8 mouse cellular contexts compared by ENCODE assay signal in the genomic region with DNA sequence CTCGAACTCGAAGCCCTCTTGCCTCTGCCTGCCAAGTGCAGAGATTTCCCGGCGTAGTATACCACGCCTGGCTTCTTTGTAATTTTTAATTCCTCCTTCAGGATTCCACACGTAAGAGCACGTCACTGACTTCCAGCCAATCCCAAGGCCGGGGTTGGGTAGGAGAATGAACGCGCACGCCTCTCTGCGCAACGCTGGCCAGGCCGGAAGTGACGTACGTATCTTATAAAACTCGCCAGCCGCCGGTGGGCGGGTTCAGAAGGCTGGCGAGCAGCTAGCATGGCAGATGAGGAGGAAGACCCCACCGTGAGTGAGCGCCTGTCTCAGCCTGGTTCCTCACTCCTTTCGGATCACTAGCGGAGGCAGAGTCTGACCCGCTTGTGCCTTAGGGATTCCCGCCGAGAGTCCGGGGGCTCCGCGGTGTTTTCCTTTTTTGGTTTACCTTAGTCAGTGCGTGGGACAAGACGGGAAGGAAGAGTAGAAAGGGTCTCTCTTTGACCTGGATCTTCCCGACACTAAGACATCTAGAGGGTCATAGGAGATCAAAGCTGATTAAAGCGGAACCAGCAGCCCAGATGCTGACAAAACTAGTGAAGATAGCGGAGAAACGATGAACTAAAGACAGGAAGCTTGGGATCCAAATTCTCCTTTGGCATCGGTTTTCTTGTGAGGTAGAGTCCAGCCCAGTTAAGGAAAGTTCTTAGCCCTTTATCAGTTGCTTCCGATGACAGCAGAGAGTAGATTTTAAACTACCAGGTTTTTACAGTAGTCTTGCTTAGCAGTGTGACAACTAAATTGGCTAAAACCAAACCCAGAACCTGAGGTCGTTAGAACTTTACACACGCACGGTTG. TPM values are rescaled to one million over a fixed set of nuclear protein-coding genes. Genes with fewer than 3 reads are reported as not detected.
A peak's percentile ranks its signal among the peaks of the same experiment; 100 is the strongest.
DNase-seq lines count a peak whose midpoint lies in the region; ATAC-seq lines count a peak whose summit lies in the region.

A gene (plus strand): TSS at position 256 of the 852 bp plus-strand sequence.

- peak; percentile 100 for ATAC-seq in heart, embryonic 16.5 days (replicated peaks; ENCODE audit: extremely low read depth, insufficient read depth, low FRiP score)
- ATAC-seq in liver, embryonic 15.5 days (ENCODE audit: insufficient read depth) = peak; percentile 95
- peak; percentile 94 for ATAC-seq in neural tube, embryonic 12.5 days (ENCODE audit: low FRiP score, low read depth)

- peak within 1 kb of the TSS; percentile 81 for H3K4me2 ChIP-seq in heart, embryonic 16.5 days (ENCODE audit: low read depth, low read length)
- H3K4me2 ChIP-seq in liver, embryonic 15.5 days = peak within 1 kb of the TSS; percentile 86
- H3K4me2 ChIP-seq in neural tube, embryonic 12.5 days (replicated peaks) = peak within 1 kb of the TSS; percentile 73

- peaks cover 8% of the 10 kb centered on the region for H3K36me3 ChIP-seq in forebrain, embryonic 10.5 days (replicated peaks)
- H3K36me3 ChIP-seq in heart, embryonic 16.5 days (ENCODE audit: control insufficient read depth, insufficient read depth) = no peaks in the 10 kb centered on the region
- no peaks in the 10 kb centered on the region for H3K36me3 ChIP-seq in liver, embryonic 15.5 days (replicated peaks)
- H3K36me3 ChIP-seq in neural tube, embryonic 12.5 days = no peaks in the 10 kb centered on the region

- H3K27me3 ChIP-seq in forebrain, embryonic 10.5 days (ENCODE audit: poor library complexity, severe bottlenecking) = no peaks in the 10 kb centered on the region
- H3K27me3 ChIP-seq in heart, embryonic 16.5 days (ENCODE audit: control insufficient read depth, insufficient read depth, low read length) = peaks cover 2% of the 10 kb centered on the region; the same call in 1 of the 2 replicates
- H3K27me3 ChIP-seq in liver, embryonic 15.5 days = peaks cover 16% of the 10 kb centered on the region
- no peaks in the 10 kb centered on the region for H3K27me3 ChIP-seq in neural tube, embryonic 12.5 days (replicated peaks)

- H3K4me3 ChIP-seq in forebrain, embryonic 10.5 days = peak within 1 kb of the TSS; percentile 75
- peak within 1 kb of the TSS; percentile 61 for H3K4me3 ChIP-seq in heart, embryonic 16.5 days (ENCODE audit: low read length)
- peak within 1 kb of the TSS; percentile 75 for H3K4me3 ChIP-seq in liver, embryonic 15.5 days (replicated peaks)
- peak within 1 kb of the TSS; percentile 63 for H3K4me3 ChIP-seq in neural tube, embryonic 12.5 days

- WGBS in forebrain, embryonic 10.5 days = 3% methylated on average over 42 of the region's 42 CpGs
- 1% methylated on average over 42 of the region's 42 CpGs for WGBS in heart, embryonic 16.5 days
- 1% methylated on average over 42 of the region's 42 CpGs for WGBS in liver, embryonic 15.5 days (ENCODE audit: insufficient replicate concordance)
- 1% methylated on average over 42 of the region's 42 CpGs for WGBS in neural tube, embryonic 12.5 days

- DNase-seq in CD8-positive naive resting alpha-beta T cell, adult 2 months (ENCODE audit: low read depth in 2 of 2, low spot score in 2 of 2) = peak; percentile 96 to 97
- DNase-seq in c-Kit-positive CD71-negative TER-119-negative erythroid progenitor cells, embryonic 14.5 days (ENCODE audit: low read depth) = peak; percentile 94
- DNase-seq in forebrain, embryonic 10.5 days (ENCODE audit: extremely low spot score, low spot score) = peak; percentile 97
- peak; percentile 97 for DNase-seq in kidney, postnatal 36 days
- DNase-seq in telencephalon, adult 2 months (ENCODE audit: low read depth, low spot score) = peak; percentile 97

- peaks cover 45% of the 10 kb centered on the region for H3K4me1 ChIP-seq in forebrain, embryonic 10.5 days
- peaks cover 7% of the 10 kb centered on the region for H3K4me1 ChIP-seq in heart, embryonic 16.5 days (ENCODE audit: control insufficient read depth, insufficient read depth, low read length)
- peaks cover 24% of the 10 kb centered on the region for H3K4me1 ChIP-seq in liver, embryonic 15.5 days (replicated peaks)
- peaks cover 24% of the 10 kb centered on the region for H3K4me1 ChIP-seq in neural tube, embryonic 12.5 days

- peak within 1 kb of the TSS; percentile 77 for H3K9ac ChIP-seq in heart, embryonic 16.5 days (ENCODE audit: low read length)
- peak within 1 kb of the TSS; percentile 77 for H3K9ac ChIP-seq in liver, embryonic 15.5 days
- H3K9ac ChIP-seq in neural tube, embryonic 12.5 days = peak within 1 kb of the TSS; percentile 74

- peak within 1 kb of the TSS; percentile 88 for H3K27ac ChIP-seq in forebrain, embryonic 10.5 days
- H3K27ac ChIP-seq in heart, embryonic 16.5 days (ENCODE audit: low read length) = peak within 1 kb of the TSS; percentile 49; the same call in 1 of the 2 replicates
- peak within 1 kb of the TSS; percentile 69 for H3K27ac ChIP-seq in liver, embryonic 15.5 days (replicated peaks)
- H3K27ac ChIP-seq in neural tube, embryonic 12.5 days = 0 out of 2 replicates have a peak within 1 kb of the TSS, but pooled peaks have one; percentile 42

- no peaks in the 10 kb centered on the region for H3K9me3 ChIP-seq in forebrain, embryonic 10.5 days
- H3K9me3 ChIP-seq in heart, embryonic 16.5 days (replicated peaks; ENCODE audit: control insufficient read depth, low read length) = no peaks in the 10 kb centered on the region
- no peaks in the 10 kb centered on the region for H3K9me3 ChIP-seq in liver, embryonic 15.5 days (replicated peaks)
- no peaks in the 10 kb centered on the region for H3K9me3 ChIP-seq in neural tube, embryonic 12.5 days

RNA-seq across cellular contexts. Expression of the gene that starts here (rescaled TPM):
- 58.2 and 59.8 TPM in 2 replicates for polyA plus RNA-seq in forebrain, embryonic 10.5 days (2016; fragmentation: Nextera tagmentation; extraction: Ambion mirVana)
- polyA plus RNA-seq in heart, embryonic 16.5 days (2015; fragmentation: Nextera tagmentation; extraction: Ambion mirVana) = 26.6 and 29.9 TPM in 2 replicates
- polyA plus RNA-seq in liver, embryonic 15.5 days (2015; fragmentation: Nextera tagmentation; extraction: Ambion mirVana) = 9.5 and 10.4 TPM in 2 replicates
- polyA plus RNA-seq in neural tube, embryonic 12.5 days (2016; fragmentation: Nextera tagmentation; extraction: Ambion mirVana) = 72.6 and 77.8 TPM in 2 replicates

Comparison
In these comparisons a context has a peak if more than half of its experiments do, and no peak if none do; other contexts are left out.
1. Peak in every context shown above with its lines: DNase-seq, ATAC-seq, H3K4me3 ChIP-seq and H3K27ac ChIP-seq.